Mouse (Mus musculus) embryo, embryonic 11 days (tissue): ENCODE results near the gene Zfp366.

Experiments used
- DNase-seq: peaks from one replicate; pipeline ENCODE4 v3.0.0-alpha.2; 2015

Zfp366 gene

GRCm38 (mm10) chr13:99187456-99187855 lies 2.8 kb downstream of the Zfp366 start:
- DNase-seq, result no peak

- DNase-seq, result no peak
These were observed 4.0 kb downstream of the Zfp366 start for GRCm38 (mm10) chr13:99188625-99189024.

GRCm38 (mm10) chr13:99189671-99190070 lies 5.0 kb downstream of the Zfp366 start:
- no peak for DNase-seq

- no peak for DNase-seq
These were observed 5.8 kb downstream of the Zfp366 start for GRCm38 (mm10) chr13:99190466-99190865.

- DNase-seq, result no peak
These were observed 6.4 kb downstream of the Zfp366 start for GRCm38 (mm10) chr13:99191063-99191462.

- DNase-seq, result no peak
These were observed 11.7 kb downstream of the Zfp366 start for GRCm38 (mm10) chr13:99196314-99196713.

GRCm38 (mm10) chr13:99196865-99197264 lies 12.2 kb downstream of the Zfp366 start:
- no peak for DNase-seq

- no peak for DNase-seq
These were observed 17.3 kb downstream of the Zfp366 start for GRCm38 (mm10) chr13:99201647-99202574.

- no peak for DNase-seq
These were observed 22.6 kb downstream of the Zfp366 start for GRCm38 (mm10) chr13:99207214-99207613.

GRCm38 (mm10) chr13:99209859-99210258 lies 25.2 kb downstream of the Zfp366 start:
- no peak for DNase-seq

GRCm38 (mm10) chr13:99210837-99211236 lies 26.2 kb downstream of the Zfp366 start:
- DNase-seq, result no peak

GRCm38 (mm10) chr13:99212976-99213375 lies 28.4 kb downstream of the Zfp366 start:
- no peak for DNase-seq

- DNase-seq, result no peak
These were observed 31.4 kb downstream of the Zfp366 start for GRCm38 (mm10) chr13:99216005-99216404.

GRCm38 (mm10) chr13:99217984-99218383 lies 33.4 kb downstream of the Zfp366 start:
- DNase-seq, result peak; percentile 51

GRCm38 (mm10) chr13:99219586-99219985 lies 35.0 kb downstream of the Zfp366 start:
- no peak for DNase-seq

- DNase-seq, result no peak
These were observed 37.4 kb downstream of the Zfp366 start for GRCm38 (mm10) chr13:99221996-99222395.

GRCm38 (mm10) chr13:99222476-99222875 lies 37.9 kb downstream of the Zfp366 start:
- no peak for DNase-seq

- DNase-seq, result no peak
These were observed 38.8 kb downstream of the Zfp366 start for GRCm38 (mm10) chr13:99223321-99223884.

- no peak for DNase-seq
These were observed 39.3 kb downstream of the Zfp366 start for GRCm38 (mm10) chr13:99223917-99224316.

GRCm38 (mm10) chr13:99225374-99226240 lies 41.0 kb downstream of the Zfp366 start:
- DNase-seq, result no peak

GRCm38 (mm10) chr13:99226809-99227208 lies 42.2 kb downstream of the Zfp366 start:
- DNase-seq, result no peak

- no peak for DNase-seq
These were observed 43.0 kb downstream of the Zfp366 start for GRCm38 (mm10) chr13:99227456-99228250.
